Mouse (Mus musculus) heart, embryonic 10.5 days (tissue): ENCODE data around the gene Suclg1. TPM values are rescaled to one million over a fixed set of nuclear protein-coding genes. Genes with fewer than 3 reads are reported as not detected.

Experiments used
- DNase-seq: peaks from one replicate; pipeline ENCODE4 v3.0.0-alpha.2; 2017; ENCODE audit warnings: low spot score
- H3K27ac ChIP-seq: fragments of 300-500 bp; sonication (generic); 2 replicates; pipeline ENCODE4 v1.5.1; 2016; ENCODE audit warnings: mild to moderate bottlenecking
- H3K27me3 ChIP-seq: fragments of 300-500 bp; sonication (generic); 2 replicates; pipeline ENCODE4 v1.6.1; 2016; ENCODE audit warnings: mild to moderate bottlenecking; ENCODE audit not compliant: poor library complexity, insufficient read depth, severe bottlenecking
- H3K36me3 ChIP-seq: fragments of 300-500 bp; sonication (generic); 2 replicates; pipeline ENCODE4 v1.6.1; 2016; ENCODE audit warnings: mild to moderate bottlenecking, moderate library complexity
- H3K4me1 ChIP-seq: fragments of 300-500 bp; sonication (generic); 2 replicates; pipeline ENCODE4 v1.6.1; 2016; ENCODE audit warnings: mild to moderate bottlenecking
- H3K4me3 ChIP-seq: fragments of 300-500 bp; sonication (generic); 2 replicates; pipeline ENCODE4 v1.5.1; 2016; ENCODE audit warnings: mild to moderate bottlenecking, moderate library complexity
- H3K9me3 ChIP-seq: fragments of 300-500 bp; sonication (generic); 2 replicates; pipeline ENCODE4 v1.6.1; 2016; ENCODE audit warnings: mild to moderate bottlenecking, moderate library complexity
- WGBS: fragments of 180-500 bp; shearing (Covaris S2); methylation state at CpG from one replicate; pipeline ENCODE4 v1.1.7; 2016; 5-methylcytosine and 5-hydroxymethylcytosine counted together
- polyA plus RNA-seq: library from polyadenylated mRNA; unstranded; fragments of >200 nt; fragmentation: Nextera tagmentation; extraction: Ambion mirVana; gene quantifications from 2 replicates; pipeline ENCODE4 v1.2.1, GENCODE M21; 2016

The Suclg1 gene
- polyA plus RNA-seq, 1 experiment from 2014 or later = 241 TPM

DNA sequence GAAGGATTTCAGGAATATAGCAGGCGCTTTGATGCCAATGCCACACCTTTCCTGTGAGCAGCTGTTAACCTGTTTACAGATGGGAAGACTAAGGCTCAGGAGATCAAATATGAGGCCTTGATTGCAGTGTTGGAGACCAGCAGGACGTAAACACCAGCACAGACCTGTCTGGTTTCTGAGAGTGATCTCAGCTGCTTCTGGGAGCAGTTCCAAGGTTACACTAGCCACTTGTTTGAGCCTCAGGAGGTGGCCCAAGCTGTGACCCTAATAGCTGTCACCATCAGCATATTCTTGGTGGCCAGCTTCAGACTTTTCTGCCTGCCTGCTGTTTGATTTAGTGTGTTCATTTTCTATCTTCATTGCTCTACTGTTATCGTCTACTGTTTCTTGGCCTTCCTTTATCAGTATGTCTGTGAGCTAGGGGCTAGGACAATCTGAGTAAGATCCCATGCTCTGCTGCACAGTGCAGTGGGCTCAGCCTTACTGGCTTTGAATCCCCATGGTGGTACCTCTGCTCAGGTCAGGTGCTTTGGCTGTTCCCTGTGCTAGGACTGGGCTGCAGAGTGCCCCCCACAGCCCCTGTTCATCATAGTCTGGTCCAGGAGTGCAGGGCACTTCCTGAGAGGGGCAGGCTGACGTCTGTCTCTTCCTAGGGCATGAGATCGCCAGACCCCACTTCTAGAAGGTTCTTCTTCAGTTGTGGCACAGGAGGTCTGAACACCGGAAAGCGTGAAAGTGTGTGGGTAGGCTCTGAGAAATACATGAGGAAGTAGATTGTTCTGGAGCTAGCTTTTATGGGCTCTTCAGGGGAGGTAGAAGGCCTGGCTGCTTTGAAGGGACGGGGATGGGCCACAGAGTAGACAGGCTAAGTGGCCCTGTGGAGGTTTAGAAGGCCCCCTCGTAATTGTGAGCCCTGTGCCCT is 6.4 kb downstream of the Suclg1 start:
- peaks cover 38% of the 10 kb centered on the region for H3K36me3 ChIP-seq
- no peak overlapping the region for H3K4me3 ChIP-seq
- no peak overlapping the region for H3K27ac ChIP-seq
- no peaks in the 10 kb centered on the region for H3K9me3 ChIP-seq
- no peaks in the 10 kb centered on the region for H3K27me3 ChIP-seq
- 82% methylated on average over 9 of the region's 9 CpGs for WGBS
- no peak for DNase-seq
- peaks cover 19% of the 10 kb centered on the region for H3K4me1 ChIP-seq

DNA sequence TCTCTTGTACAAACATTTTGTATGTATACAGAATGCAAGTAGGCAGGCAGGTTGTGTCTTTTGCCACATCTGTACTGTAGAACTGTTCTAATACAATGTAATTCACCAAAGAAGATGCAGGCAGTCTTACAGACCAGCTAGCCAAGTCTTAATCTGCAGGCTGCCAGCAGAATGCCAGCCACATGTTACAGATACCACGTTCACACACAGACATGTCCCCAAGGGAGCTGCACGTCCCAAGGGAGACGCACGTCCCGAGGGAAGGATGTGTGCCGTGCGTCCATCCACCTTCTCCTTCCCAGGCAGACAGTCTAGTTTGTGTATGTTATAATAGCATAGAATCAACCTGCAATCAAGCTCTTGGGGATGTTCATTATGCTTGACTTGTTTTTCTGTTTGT is 8.9 kb downstream of the Suclg1 start:
- H3K4me3 ChIP-seq = no peak overlapping the region
- H3K27ac ChIP-seq = no peak overlapping the region
- H3K9me3 ChIP-seq = no peaks in the 10 kb centered on the region
- H3K36me3 ChIP-seq = peaks cover 59% of the 10 kb centered on the region
- no peaks in the 10 kb centered on the region for H3K27me3 ChIP-seq
- DNase-seq = peak; percentile 67
- 92% methylated on average over 7 of the region's 7 CpGs for WGBS
- H3K4me1 ChIP-seq = peaks cover 18% of the 10 kb centered on the region; the same call in 1 of the 2 replicates

DNA sequence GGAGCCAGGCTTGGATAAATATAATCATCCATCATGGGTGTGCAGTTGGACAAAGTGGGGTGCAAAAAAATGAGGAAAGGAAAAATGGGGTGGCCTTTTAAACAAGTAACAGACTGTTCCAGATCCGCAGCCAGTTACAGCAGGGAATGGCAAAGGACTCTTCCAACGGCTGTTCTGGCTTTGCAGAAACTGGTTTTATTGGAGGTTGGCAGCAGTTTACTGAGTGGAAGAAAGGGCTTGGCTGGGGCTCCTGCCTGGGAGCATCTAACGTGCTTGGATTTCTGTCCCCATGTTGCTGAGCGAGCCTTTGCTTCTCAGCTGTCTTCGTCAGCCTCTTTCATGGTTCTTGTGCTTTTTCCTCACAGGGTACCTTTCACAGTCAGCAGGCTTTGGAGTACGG is 11.9 kb downstream of the Suclg1 start:
- DNase-seq = no peak
- WGBS = 90% methylated on average over 6 of the region's 6 CpGs
- no peak overlapping the region for H3K27ac ChIP-seq
- H3K36me3 ChIP-seq = peaks cover 83% of the 10 kb centered on the region
- H3K4me1 ChIP-seq = no peaks in the 10 kb centered on the region
- no peaks in the 10 kb centered on the region for H3K27me3 ChIP-seq
- no peaks in the 10 kb centered on the region for H3K9me3 ChIP-seq
- H3K4me3 ChIP-seq = no peak overlapping the region

- no peaks in the 10 kb centered on the region for H3K27me3 ChIP-seq
- 82% methylated on average over 2 of the region's 2 CpGs for WGBS
- no peaks in the 10 kb centered on the region for H3K9me3 ChIP-seq
- H3K4me1 ChIP-seq = no peaks in the 10 kb centered on the region
- peaks cover 88% of the 10 kb centered on the region for H3K36me3 ChIP-seq
- H3K4me3 ChIP-seq = no peak overlapping the region
- no peak for DNase-seq
- H3K27ac ChIP-seq = peak overlapping the region; percentile 16; the same call in 1 of the 2 replicates
Measured at GRCm38 (mm10) chr6:73264801-73265200, 16.6 kb downstream of the Suclg1 start.

- Histone ChIP-seq H3K27ac (no peak overlapping the region), H3K4me3 (no peak overlapping the region), H3K9me3 (no peaks in the 10 kb centered on the region), H3K4me1 (no peaks in the 10 kb centered on the region), H3K27me3 (no peaks in the 10 kb centered on the region), H3K36me3 (peaks cover 92% of the 10 kb centered on the region)
- 91% methylated on average over 8 of the region's 8 CpGs for WGBS
- DNase-seq = peak; percentile 67
Measured at GRCm38 (mm10) chr6:73267738-73268311, 19.6 kb downstream of the Suclg1 start.

- Histone ChIP-seq H3K4me3 (no peak overlapping the region), H3K4me1 (no peaks in the 10 kb centered on the region), H3K27ac (no peak overlapping the region), H3K36me3 (peaks cover 88% of the 10 kb centered on the region), H3K27me3 (no peaks in the 10 kb centered on the region), H3K9me3 (no peaks in the 10 kb centered on the region)
- DNase-seq = no peak
- 95% methylated on average over 3 of the region's 3 CpGs for WGBS
Measured at GRCm38 (mm10) chr6:73269374-73269773, 21.2 kb downstream of the Suclg1 start.

DNA sequence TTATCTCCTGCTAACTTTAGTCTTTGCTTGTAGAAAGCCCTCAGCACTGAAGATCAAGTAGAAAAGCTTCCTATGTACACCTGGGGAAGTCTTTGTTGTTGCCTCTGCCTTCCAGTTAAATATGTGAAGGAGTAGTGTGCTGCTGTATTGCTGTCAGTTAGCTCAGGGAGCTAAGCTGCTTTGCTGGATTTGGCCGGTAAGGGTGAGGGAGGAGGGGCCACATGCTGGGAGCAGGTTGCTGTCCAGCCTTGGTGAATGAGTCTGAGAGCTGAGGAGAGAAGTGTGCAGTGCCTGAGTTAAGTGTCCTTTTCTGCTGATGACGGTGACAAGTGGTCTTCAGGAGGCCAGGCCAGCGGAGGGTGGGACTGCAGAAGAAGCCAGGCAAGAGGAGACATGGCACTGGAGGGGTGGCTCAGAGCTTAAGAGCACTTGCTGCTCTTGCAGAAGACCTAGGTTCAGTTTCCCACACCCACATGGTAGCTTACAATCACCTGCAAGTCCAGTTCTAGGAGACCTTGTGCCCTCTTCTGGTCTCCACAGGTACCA is 23.4 kb downstream of the Suclg1 start:
- Histone ChIP-seq H3K4me3 (no peak overlapping the region), H3K36me3 (peaks cover 89% of the 10 kb centered on the region), H3K27me3 (no peaks in the 10 kb centered on the region), H3K9me3 (no peaks in the 10 kb centered on the region), H3K4me1 (no peaks in the 10 kb centered on the region), H3K27ac (no peak overlapping the region)
- no peak for DNase-seq
- WGBS = 67% methylated on average over 3 of the region's 3 CpGs

DNA sequence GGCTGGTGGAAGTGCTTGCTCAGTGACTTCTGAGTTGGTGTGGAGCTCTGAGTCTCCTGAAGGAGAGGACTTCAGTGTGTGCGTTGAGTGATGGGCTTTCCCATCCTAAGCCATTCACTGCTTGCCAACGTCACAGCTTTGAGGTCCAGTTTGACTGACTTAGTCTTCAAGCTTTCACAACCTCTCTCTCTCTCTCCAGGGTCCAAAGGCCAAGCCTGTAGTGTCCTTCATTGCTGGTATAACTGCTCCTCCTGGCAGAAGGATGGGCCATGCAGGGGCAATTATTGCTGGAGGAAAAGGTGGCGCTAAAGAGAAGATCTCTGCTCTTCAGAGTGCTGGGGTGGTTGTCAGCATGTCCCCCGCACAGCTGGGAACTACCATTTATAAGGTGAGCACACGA is 26.8 kb downstream of the Suclg1 start:
- Histone ChIP-seq H3K9me3 (no peaks in the 10 kb centered on the region), H3K36me3 (peaks cover 81% of the 10 kb centered on the region), H3K4me1 (no peaks in the 10 kb centered on the region), H3K27me3 (no peaks in the 10 kb centered on the region), H3K4me3 (no peak overlapping the region), H3K27ac (no peak overlapping the region)
- WGBS = 85% methylated on average over 5 of the region's 5 CpGs
- no peak for DNase-seq

DNA sequence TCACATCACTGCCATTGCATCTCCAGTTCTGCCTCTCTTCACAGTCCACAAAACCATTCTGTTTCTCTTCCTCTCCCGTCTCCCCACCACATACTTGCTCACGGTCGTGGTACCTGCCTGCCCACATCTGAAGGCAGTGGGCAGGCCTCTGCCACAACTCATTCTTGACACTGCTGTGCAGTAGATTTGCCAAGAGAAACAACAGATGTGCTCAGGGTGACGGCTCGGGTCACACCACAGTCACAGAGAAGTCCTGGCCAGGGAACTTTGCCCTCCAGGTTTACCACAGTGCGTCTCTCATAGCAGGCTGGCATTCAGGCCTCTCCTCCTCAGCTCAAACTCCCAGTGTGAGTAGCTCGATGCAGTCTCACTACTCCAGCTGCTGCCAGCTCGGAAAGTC is 31.5 kb downstream of the Suclg1 start:
- Histone ChIP-seq H3K4me3 (no peak overlapping the region), H3K27ac (no peak overlapping the region), H3K9me3 (no peaks in the 10 kb centered on the region), H3K4me1 (no peaks in the 10 kb centered on the region), H3K27me3 (no peaks in the 10 kb centered on the region), H3K36me3 (peaks cover 39% of the 10 kb centered on the region)
- no peak for DNase-seq
- 81% methylated on average over 8 of the region's 8 CpGs for WGBS

GRCm38 (mm10) chr6:73280546-73281115 is 32.4 kb downstream of the Suclg1 start:
- H3K4me3 ChIP-seq = no peak overlapping the region
- H3K27me3 ChIP-seq = no peaks in the 10 kb centered on the region
- no peak for DNase-seq
- no peak overlapping the region for H3K27ac ChIP-seq
- 77% methylated on average over 9 of the region's 9 CpGs for WGBS
- no peaks in the 10 kb centered on the region for H3K4me1 ChIP-seq
- peaks cover 29% of the 10 kb centered on the region for H3K36me3 ChIP-seq
- no peaks in the 10 kb centered on the region for H3K9me3 ChIP-seq

DNA sequence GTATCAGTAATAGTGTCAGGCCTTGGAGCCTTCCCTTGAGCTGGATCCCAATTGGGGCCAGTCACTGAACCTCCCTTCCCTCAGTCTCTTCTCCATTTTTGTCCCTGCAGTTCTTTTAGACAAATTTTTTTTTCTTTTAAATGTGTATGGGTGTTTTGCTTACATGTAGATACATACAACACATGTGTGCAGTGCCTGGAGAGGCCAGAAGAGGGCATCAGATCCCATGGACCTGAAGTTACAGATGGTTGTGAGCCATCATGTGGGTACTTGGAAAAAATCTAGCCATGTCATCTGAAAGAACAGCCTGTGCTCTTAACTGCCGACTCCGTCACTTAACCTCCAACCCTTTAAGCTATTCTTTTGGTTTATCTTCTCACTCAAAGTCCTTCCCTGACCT is 38.1 kb downstream of the Suclg1 start:
- Histone ChIP-seq H3K36me3 (no peaks in the 10 kb centered on the region), H3K4me1 (no peaks in the 10 kb centered on the region), H3K27me3 (no peaks in the 10 kb centered on the region), H3K27ac (no peak overlapping the region), H3K4me3 (no peak overlapping the region), H3K9me3 (no peaks in the 10 kb centered on the region)
- WGBS = 92% methylated on average over 2 of the region's 2 CpGs
- no peak for DNase-seq

DNA sequence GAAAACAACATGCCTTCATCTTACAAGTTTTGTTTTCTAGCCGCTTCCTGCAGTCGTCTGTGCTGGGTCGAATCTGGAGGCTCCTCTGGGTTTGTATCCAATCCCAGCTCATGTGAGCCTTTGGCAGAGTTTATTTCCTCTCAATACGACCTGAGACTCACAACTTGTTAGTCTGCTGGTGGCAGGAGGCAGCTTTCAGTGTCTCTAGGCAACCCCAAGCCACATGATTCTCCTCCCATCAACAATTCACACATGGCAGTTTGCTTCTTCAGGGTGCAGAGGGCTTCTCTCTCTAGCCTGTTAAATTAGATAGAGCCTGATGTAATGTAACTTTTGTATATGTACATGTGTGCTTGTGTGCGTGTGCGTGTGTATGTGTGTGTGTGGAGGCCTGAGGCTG is 58.7 kb downstream of the Suclg1 start:
- WGBS = 61% methylated on average over 6 of the region's 6 CpGs
- no peak overlapping the region for H3K4me3 ChIP-seq
- H3K9me3 ChIP-seq = no peaks in the 10 kb centered on the region
- H3K27me3 ChIP-seq = no peaks in the 10 kb centered on the region
- DNase-seq = no peak
- H3K4me1 ChIP-seq = no peaks in the 10 kb centered on the region
- H3K27ac ChIP-seq = no peak overlapping the region
- H3K36me3 ChIP-seq = no peaks in the 10 kb centered on the region
